Mouse (Mus musculus): ENCODE results near the gene Arhgap28.

DNA sequence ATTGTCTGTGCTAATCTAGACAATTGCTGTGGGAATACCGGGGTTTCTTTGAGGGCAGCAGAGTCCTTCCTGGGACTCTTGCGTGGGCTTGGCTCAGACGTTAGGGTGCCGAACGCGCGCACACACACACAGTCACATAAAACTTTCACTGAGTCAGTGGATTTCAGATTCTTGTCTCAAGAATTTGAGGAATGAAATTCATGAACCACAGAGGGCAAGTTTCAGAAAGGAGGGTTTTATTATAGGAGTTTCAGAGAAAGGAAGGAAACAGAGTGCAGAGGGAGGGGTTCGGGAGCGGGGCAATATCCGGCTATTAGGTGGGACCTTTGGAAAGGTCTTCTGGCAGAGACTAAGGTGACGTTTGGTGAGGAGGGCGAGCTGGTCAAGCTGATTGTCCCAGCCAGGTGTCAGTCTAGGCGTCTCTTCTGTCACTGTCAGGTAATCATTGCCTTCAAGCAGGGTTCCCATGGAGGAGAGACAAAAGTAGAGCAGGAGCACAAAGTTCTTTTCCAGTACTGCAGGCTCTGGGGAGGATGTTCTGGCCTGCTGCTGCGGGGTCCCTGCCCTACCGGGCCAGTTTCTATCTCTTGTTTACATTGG is 15.6 kb upstream of the Arhgap28 start:
- TF ChIP-seq POLR2A (IDR thresholded peaks at IDR 0.05; ENCODE audit: control insufficient read depth, extremely low read depth, insufficient read depth, low read length, poor library complexity) (no peak), CTCF (IDR thresholded peaks at IDR 0.05; ENCODE audit: borderline replicate concordance, control insufficient read depth, extremely low read depth, insufficient read depth, low read length, poor library complexity) (no peak)

Data from thymus, adult 2 months (tissue).